Mouse (Mus musculus) heart, embryonic 14.5 days (tissue): ENCODE measurements around the gene Gab2. TPM values are rescaled to one million over a fixed set of nuclear protein-coding genes. Genes with fewer than 3 reads are reported as not detected.
A peak's percentile ranks its signal among the peaks of the same experiment; 100 is the strongest.

Experiments used
- ATAC-seq: fragments of 200-750 bp; cut with Nextera tagmentation; 2 replicates; pipeline ENCODE4 v1.8.0; 2017; ENCODE audit warnings: low read depth, moderate TSS enrichment; ENCODE audit not compliant: insufficient number of reproducible peaks, insufficient read depth, low FRiP score
- H3K27ac ChIP-seq, 2 experiments: fragments of 200-500 bp in 1 of 2; fragments of 300-500 bp in 1 of 2; sonication (generic) in 1 of 2; replicated peaks in 1 of 2; 2 replicates each; pipeline ENCODE4 v1.5.1; 2012 to 2014; ENCODE audit warnings: low read depth in 2 of 2, low read length in 2 of 2, control low read depth in 1 of 2, mild to moderate bottlenecking in 1 of 2, mixed read lengths in 1 of 2; ENCODE audit not compliant: control insufficient read depth in 1 of 2, insufficient read depth in 1 of 2
- H3K27me3 ChIP-seq: fragments of 300-500 bp; sonication (generic); 2 replicates; pipeline ENCODE4 v1.6.1; 2014; ENCODE audit warnings: mild to moderate bottlenecking, low read length, control low read depth; ENCODE audit not compliant: control insufficient read depth, insufficient read depth
- H3K36me3 ChIP-seq: fragments of 300-500 bp; sonication (generic); 2 replicates; pipeline ENCODE4 v1.6.1; 2014; ENCODE audit warnings: mild to moderate bottlenecking, control low read depth, low read length, mixed read lengths; ENCODE audit not compliant: control insufficient read depth, insufficient read depth
- H3K4me1 ChIP-seq, 2 experiments: fragments of 200-500 bp in 1 of 2; fragments of 300-500 bp in 1 of 2; sonication (generic) in 1 of 2; 2 replicates each; pipeline ENCODE4 v1.6.1; 2012 to 2014; ENCODE audit warnings: low read length in 2 of 2, control low read depth in 1 of 2, mixed read lengths in 1 of 2; ENCODE audit not compliant: control insufficient read depth in 2 of 2, insufficient read depth in 2 of 2
- H3K4me2 ChIP-seq: fragments of 300-500 bp; sonication (generic); 2 replicates; pipeline ENCODE4 v1.6.1; 2014; ENCODE audit warnings: mild to moderate bottlenecking, low read length
- H3K4me3 ChIP-seq, 2 experiments: fragments of 200-500 bp in 1 of 2; fragments of 300-500 bp in 1 of 2; sonication (generic) in 1 of 2; 2 replicates each; pipeline ENCODE4 v1.5.1; 2012 to 2014; ENCODE audit warnings: low read length in 2 of 2, mild to moderate bottlenecking in 2 of 2, control low read depth in 1 of 2, low read depth in 1 of 2, moderate library complexity in 1 of 2; ENCODE audit not compliant: control insufficient read depth in 1 of 2, insufficient read depth in 1 of 2
- H3K9ac ChIP-seq: fragments of 300-500 bp; sonication (generic); 2 replicates; pipeline ENCODE4 v1.6.1; 2014; ENCODE audit warnings: mild to moderate bottlenecking, low read length
- H3K9me3 ChIP-seq: fragments of 300-500 bp; sonication (generic); 2 replicates; pipeline ENCODE4 v1.6.1; 2016; ENCODE audit warnings: low read length, control low read depth; ENCODE audit not compliant: control insufficient read depth
- WGBS: fragments of 180-500 bp; shearing (Covaris S2); extraction: QIAGEN DNeasy Blood & Tissue Kit; methylation state at CpG from one replicate; pipeline ENCODE4 v1.1.7; 2014; 5-methylcytosine and 5-hydroxymethylcytosine counted together
- polyA plus RNA-seq: library from polyadenylated mRNA; unstranded; fragments of >200 nt; fragmentation: Nextera tagmentation; extraction: Ambion mirVana; gene quantifications from 2 replicates; pipeline ENCODE4 v1.2.1, GENCODE M21; 2014

Gene Gab2
- polyA plus RNA-seq, 1 experiment from 2014 or later = 8.8 TPM

- Histone ChIP-seq H3K27me3 (no peaks in the 10 kb centered on the region), H3K4me2 (no peak overlapping the region), H3K9ac (no peak overlapping the region), H3K9me3 (no peaks in the 10 kb centered on the region), H3K4me3 (no peak overlapping the region), H3K36me3 (peaks cover 7% of the 10 kb centered on the region; the same call in 1 of the 2 replicates), H3K27ac (0 out of 4 replicates have a peak overlapping the region, but pooled peaks of 1 of the 2 experiments have one; percentile 28), H3K4me1 (peaks cover 0 to 7% of the 10 kb centered on the region in 2 experiments; a peak in 3 of 4 replicates)
- no peak for ATAC-seq
- 17% methylated on average over 1 of the region's 1 CpGs for WGBS
Observed at GRCm38 (mm10) chr7:97128949-97129348, 47.6 kb downstream of the Gab2 start.

- Histone ChIP-seq H3K9ac (no peak overlapping the region), H3K4me3 (no peak overlapping the region), H3K27ac (no peak overlapping the region), H3K4me2 (no peak overlapping the region), H3K9me3 (peaks cover 17% of the 10 kb centered on the region), H3K36me3 (0 out of 2 replicates have a peak, but pooled peaks cover 2% of the 10 kb centered on the region), H3K27me3 (no peaks in the 10 kb centered on the region), H3K4me1 (no peaks in the 10 kb centered on the region)
- no peak for ATAC-seq
- WGBS = 71% methylated on average over 3 of the region's 3 CpGs
Observed at GRCm38 (mm10) chr7:97136453-97136852, 55.1 kb downstream of the Gab2 start.

DNA sequence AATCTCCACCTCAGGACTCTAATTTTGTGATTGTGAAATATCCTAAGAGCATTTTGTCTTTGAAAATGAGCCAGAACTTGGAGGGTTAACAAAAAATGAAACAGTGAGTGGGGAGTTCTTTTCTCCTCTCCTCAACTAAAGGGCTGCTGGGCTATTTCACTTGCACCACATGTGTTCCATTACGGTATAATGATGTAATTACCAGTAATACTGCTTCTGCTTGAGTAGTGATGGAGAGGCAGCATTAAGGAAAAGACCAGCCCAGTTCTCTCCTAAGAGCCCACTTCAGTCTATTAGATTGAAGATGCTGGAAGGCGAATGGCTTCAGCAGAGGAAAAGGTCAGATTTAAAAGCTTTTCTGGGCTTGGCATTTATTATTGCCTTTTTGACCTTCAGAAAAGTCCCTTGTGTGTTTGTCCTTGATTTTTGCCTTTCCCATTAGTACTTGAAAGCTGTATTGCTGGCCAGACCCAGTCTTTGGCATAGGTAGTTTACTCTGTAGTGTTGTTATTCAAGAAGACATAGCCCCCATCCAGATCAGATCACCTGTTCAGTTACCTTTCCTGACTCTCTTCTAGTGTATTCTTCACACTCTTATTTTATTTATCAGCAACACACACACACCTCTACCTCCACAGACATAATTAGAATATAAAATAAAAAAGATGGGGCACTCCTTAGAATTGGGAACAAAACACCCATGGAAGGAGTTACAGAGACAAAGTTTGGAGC, 69.9 kb downstream of the Gab2 start:
- 68% methylated on average over 2 of the region's 2 CpGs for WGBS
- no peak overlapping the region for H3K9ac ChIP-seq
- no peak overlapping the region for H3K4me3 ChIP-seq
- ATAC-seq = no peak
- H3K9me3 ChIP-seq = no peaks in the 10 kb centered on the region
- peaks cover 0 to 3% of the 10 kb centered on the region in 2 experiments; a peak in 1 of 4 replicates for H3K4me1 ChIP-seq
- H3K36me3 ChIP-seq = no peaks in the 10 kb centered on the region
- H3K27ac ChIP-seq = no peak overlapping the region
- H3K4me2 ChIP-seq = no peak overlapping the region
- H3K27me3 ChIP-seq = no peaks in the 10 kb centered on the region

GRCm38 (mm10) chr7:97154756-97155487, 73.5 kb downstream of the Gab2 start:
- H3K36me3 ChIP-seq = no peaks in the 10 kb centered on the region
- no peak overlapping the region for H3K4me3 ChIP-seq
- H3K4me1 ChIP-seq = peaks cover 0 to 3% of the 10 kb centered on the region in 2 experiments; a peak in 1 of 4 replicates
- H3K27me3 ChIP-seq = no peaks in the 10 kb centered on the region
- 75% methylated on average over 2 of the region's 2 CpGs for WGBS
- no peak overlapping the region for H3K27ac ChIP-seq
- H3K4me2 ChIP-seq = no peak overlapping the region
- no peak for ATAC-seq
- H3K9ac ChIP-seq = no peak overlapping the region
- H3K9me3 ChIP-seq = no peaks in the 10 kb centered on the region

DNA sequence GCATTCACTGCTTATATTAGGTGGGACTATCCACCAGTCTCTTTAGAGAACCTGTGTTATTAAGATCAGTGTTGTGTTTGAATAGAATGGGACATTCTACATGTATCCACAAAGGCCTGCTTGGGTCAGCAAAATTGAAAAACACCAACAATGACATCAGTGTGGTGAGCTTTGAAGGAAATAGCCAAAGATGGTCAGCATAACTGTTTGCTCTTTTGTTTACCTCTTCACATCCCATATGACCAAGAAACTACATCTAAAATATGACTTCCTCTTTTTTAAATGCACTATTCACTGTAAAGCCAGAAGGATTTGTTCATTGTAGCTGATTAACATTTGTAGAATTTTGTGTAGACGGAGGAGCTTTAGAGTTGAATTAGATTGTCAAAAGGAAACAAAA, 82.9 kb downstream of the Gab2 start:
- H3K4me2 ChIP-seq = no peak overlapping the region
- H3K4me1 ChIP-seq = 0 out of 4 replicates have a peak, but pooled peaks cover 0 to 6% of the 10 kb centered on the region in 2 experiments
- H3K27me3 ChIP-seq = no peaks in the 10 kb centered on the region
- no peak for ATAC-seq
- no peak overlapping the region for H3K27ac ChIP-seq
- no peak overlapping the region for H3K4me3 ChIP-seq
- WGBS = 85% methylated on average over 1 of the region's 1 CpGs
- no peaks in the 10 kb centered on the region for H3K36me3 ChIP-seq
- H3K9ac ChIP-seq = no peak overlapping the region
- H3K9me3 ChIP-seq = no peaks in the 10 kb centered on the region

GRCm38 (mm10) chr7:97171089-97171488, 89.7 kb downstream of the Gab2 start:
- no peak overlapping the region for H3K4me3 ChIP-seq
- no peak for ATAC-seq
- WGBS = 82% methylated on average over 1 of the region's 1 CpGs
- no peaks in the 10 kb centered on the region for H3K9me3 ChIP-seq
- H3K4me1 ChIP-seq = peaks cover 5 to 19% of the 10 kb centered on the region in 2 experiments
- peak overlapping the region in 1 of 2 experiments; percentile 72; a peak in 2 of 4 replicates for H3K27ac ChIP-seq
- 0 out of 2 replicates have a peak, but pooled peaks cover 2% of the 10 kb centered on the region for H3K36me3 ChIP-seq
- H3K4me2 ChIP-seq = no peak overlapping the region
- H3K27me3 ChIP-seq = no peaks in the 10 kb centered on the region
- H3K9ac ChIP-seq = no peak overlapping the region

DNA sequence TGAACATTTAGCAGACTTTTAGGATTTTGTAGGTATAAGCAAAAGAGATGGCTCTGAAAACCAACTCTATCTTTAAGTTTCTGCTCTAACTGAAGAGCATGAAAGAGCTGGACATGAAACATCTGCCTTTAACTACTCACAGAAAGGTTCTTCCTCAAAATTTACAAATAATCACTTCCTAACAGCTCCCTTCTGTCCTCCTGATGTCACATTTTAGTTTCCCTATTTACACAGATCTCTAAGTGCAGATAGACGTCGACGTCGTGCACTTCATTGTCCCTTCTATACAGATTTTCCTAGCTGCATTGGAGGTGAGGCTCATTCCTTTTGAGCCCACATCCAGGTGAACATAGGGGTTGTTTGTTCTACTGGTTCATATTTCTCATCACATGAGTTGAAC, 90.3 kb downstream of the Gab2 start:
- ATAC-seq = no peak
- peaks cover 5 to 19% of the 10 kb centered on the region in 2 experiments for H3K4me1 ChIP-seq
- 42% methylated on average over 4 of the region's 4 CpGs for WGBS
- H3K4me3 ChIP-seq = no peak overlapping the region
- peak overlapping the region; percentile 72 to 75 for H3K27ac ChIP-seq
- H3K36me3 ChIP-seq = 0 out of 2 replicates have a peak, but pooled peaks cover 2% of the 10 kb centered on the region
- no peaks in the 10 kb centered on the region for H3K27me3 ChIP-seq
- H3K4me2 ChIP-seq = no peak overlapping the region
- H3K9me3 ChIP-seq = no peaks in the 10 kb centered on the region
- no peak overlapping the region for H3K9ac ChIP-seq
